Mouse (Mus musculus): ENCODE results near the gene Erbin. TPM values are rescaled to one million over a fixed set of nuclear protein-coding genes. Genes with fewer than 3 reads are reported as not detected.
A peak's percentile ranks its signal among the peaks of the same experiment; 100 is the strongest.

Gene Erbin
- 32.5 and 32.8 TPM in 2 replicates for total RNA-seq (2014; rRNA removed)
- polyA plus RNA-seq (2015; fragmentation: Nextera tagmentation; extraction: Ambion mirVana), result 8.1 and 8.5 TPM in 2 replicates

DNA sequence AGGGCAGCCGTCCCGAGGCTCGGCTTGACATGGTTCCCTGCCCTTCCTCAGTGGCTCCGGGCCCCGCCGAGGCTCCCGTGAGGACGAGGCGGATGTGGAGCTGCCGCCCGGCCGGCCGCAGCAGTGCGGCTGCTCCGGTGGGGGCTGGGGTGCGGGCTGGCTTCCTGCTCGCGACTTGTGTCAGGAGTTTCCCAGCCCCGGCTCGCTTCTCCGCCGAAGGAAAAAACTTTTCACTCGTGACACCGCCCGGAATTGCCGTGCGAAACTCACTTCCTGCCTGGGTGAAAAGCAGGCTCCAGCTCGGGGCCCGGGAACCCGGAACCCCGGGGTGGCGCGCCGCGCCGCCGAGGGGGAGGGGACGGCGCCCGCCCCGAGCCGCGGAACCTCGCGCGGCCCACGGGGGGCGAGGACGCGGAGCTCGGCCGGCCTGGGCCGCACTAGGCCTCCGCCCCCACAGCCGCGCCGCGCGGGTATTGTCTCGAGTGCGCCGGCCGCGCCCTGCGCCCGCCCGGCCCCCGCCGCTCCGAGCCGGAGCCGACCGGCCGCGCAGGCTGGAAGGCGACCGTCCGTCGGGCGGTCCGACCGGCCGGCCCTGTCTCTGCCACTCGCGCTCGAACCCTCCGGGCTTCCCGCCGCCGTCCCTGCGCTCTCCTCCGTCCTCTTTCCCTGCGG lies at the start of gene Erbin:
Gene Erbin (minus strand): TSS at position 254 of the 672 bp plus-strand sequence.
- H3K36me3 ChIP-seq (ENCODE audit: insufficient read depth, low read length), result no peaks in the 10 kb centered on the region
- TF ChIP-seq CTCF (IDR thresholded peaks at IDR 0.05; ENCODE audit: low read depth), result no peak
- H3K4me2 ChIP-seq (ENCODE audit: low read depth, low read length), result peak within 1 kb of the TSS; percentile 87
- peak; percentile 80 for ATAC-seq
- no peaks in the 10 kb centered on the region for H3K9me3 ChIP-seq (ENCODE audit: low read length)
- peak within 1 kb of the TSS; percentile 99 for H3K27ac ChIP-seq
- peaks cover 3% of the 10 kb centered on the region; the same call in 1 of the 2 replicates for H3K4me1 ChIP-seq (ENCODE audit: insufficient read depth, low read length)
- peak within 1 kb of the TSS; percentile 83 for H3K4me3 ChIP-seq (ENCODE audit: low read length)
- H3K9ac ChIP-seq (replicated peaks; ENCODE audit: low read length), result peak within 1 kb of the TSS; percentile 96
- no peaks in the 10 kb centered on the region for H3K27me3 ChIP-seq (ENCODE audit: insufficient read depth, low read length)
- 1% methylated on average over 79 of the region's 93 CpGs for WGBS
- DNase-seq (ENCODE audit: low spot score), result peak; percentile 68

DNA sequence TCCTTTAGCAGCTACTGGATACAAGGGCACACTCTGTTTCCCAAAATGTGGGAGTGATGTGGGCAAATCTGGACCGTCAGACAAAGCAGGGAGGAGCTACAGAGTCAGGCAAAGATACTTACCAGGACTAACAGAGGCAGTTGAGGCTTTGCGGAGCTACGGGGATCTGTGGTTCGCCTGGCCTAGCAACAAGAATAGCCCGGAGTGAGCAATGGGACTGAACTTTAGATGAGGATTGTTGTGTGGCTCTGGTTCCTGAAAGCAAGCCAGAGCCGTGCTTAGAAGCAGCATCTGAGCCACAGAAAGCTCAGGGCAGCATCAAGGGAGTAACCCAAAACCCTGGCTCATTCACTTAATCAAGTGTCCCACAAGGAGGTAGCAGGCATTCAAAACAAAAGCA lies 49.6 kb upstream of the Erbin start:
- no peak for TF ChIP-seq CTCF (IDR thresholded peaks at IDR 0.05; ENCODE audit: low read depth)
- Histone ChIP-seq H3K36me3 (ENCODE audit: insufficient read depth, low read length) (no peaks in the 10 kb centered on the region), H3K27ac (no peak overlapping the region), H3K27me3 (ENCODE audit: insufficient read depth, low read length) (no peaks in the 10 kb centered on the region), H3K4me2 (ENCODE audit: low read depth, low read length) (no peak overlapping the region), H3K9me3 (ENCODE audit: low read length) (no peaks in the 10 kb centered on the region), H3K4me1 (ENCODE audit: insufficient read depth, low read length) (no peaks in the 10 kb centered on the region), H3K4me3 (ENCODE audit: low read length) (no peak overlapping the region), H3K9ac (replicated peaks; ENCODE audit: low read length) (no peak overlapping the region)
- 41% methylated on average over 6 of the region's 6 CpGs for WGBS
- DNase-seq (ENCODE audit: low spot score) (no peak), ATAC-seq (no peak)

DNA sequence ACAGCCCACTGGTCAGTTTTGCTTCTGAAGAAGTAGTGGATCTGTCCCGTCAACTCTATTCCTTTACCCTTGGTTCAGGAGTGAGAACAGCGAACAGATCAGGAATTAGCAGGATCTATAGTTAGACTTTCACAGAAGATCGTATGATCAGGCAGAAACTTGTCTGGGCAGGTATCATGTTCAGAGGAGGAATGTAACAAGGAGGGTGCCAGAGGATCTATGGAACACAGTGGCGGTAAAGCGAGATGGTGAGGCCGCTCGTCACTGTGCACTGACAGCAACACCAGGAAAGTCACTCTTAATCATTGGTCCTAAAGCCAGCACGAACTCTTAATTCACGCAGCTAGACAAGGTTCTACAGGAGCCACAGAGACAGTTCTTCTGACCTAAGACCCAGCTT lies 47.7 kb upstream of the Erbin start:
- DNase-seq (ENCODE audit: low spot score) (no peak), ATAC-seq (no peak)
- H3K4me2 ChIP-seq (ENCODE audit: low read depth, low read length), result no peak overlapping the region
- no peak overlapping the region for H3K4me3 ChIP-seq (ENCODE audit: low read length)
- 96% methylated on average over 9 of the region's 9 CpGs for WGBS
- H3K36me3 ChIP-seq (ENCODE audit: insufficient read depth, low read length), result no peaks in the 10 kb centered on the region
- H3K27me3 ChIP-seq (ENCODE audit: insufficient read depth, low read length), result no peaks in the 10 kb centered on the region
- no peak overlapping the region for H3K27ac ChIP-seq
- TF ChIP-seq CTCF (IDR thresholded peaks at IDR 0.05; ENCODE audit: low read depth), result no peak
- no peak overlapping the region for H3K9ac ChIP-seq (replicated peaks; ENCODE audit: low read length)
- no peaks in the 10 kb centered on the region for H3K4me1 ChIP-seq (ENCODE audit: insufficient read depth, low read length)
- H3K9me3 ChIP-seq (ENCODE audit: low read length), result no peaks in the 10 kb centered on the region

DNA sequence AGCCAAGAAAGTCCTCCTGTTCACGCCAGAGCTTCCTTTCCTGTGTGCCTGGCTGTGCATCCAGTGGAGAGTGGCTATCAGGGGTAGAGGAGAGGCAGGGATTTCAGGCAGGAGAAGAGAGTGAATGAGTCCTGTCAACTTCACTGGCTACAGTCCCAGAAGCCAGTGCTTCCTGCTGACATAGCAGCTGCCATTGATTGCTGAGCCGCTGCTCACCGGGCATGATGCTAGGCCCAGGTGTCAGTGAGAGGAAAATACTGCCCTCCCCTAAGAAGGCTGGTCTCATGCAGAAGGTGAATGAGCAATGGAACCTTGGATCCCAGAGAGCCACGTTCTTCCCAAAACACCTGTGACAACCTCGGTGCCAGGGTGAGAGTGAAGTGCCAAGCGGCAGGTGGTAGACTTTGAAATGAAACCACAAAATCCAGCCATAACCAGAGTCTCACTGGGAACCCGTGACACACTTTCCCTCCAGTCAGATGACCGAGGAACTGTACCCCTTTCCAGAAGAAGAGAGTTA lies 46.4 kb upstream of the Erbin start:
- TF ChIP-seq CTCF (IDR thresholded peaks at IDR 0.05; ENCODE audit: low read depth), result no peak
- DNase-seq (ENCODE audit: low spot score) (peak; percentile 66), ATAC-seq (no peak)

DNA sequence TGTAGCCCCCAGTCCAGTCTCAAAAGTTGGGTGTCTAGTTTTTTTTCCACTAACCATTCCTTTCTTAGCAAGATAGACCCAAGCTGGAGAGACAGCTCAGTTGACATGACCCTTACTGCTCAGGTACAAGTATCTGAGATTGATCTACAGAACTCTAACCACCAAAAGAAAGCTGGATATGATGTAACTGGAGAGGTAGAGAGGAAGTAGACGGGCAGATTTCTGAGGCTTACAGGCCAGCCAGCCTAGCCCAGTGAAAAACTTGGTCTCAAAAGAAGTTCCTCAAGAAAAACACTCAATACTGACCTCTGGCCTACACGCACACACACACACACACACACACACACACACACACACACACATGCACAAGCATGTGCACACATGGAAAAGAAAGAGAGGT lies 44.9 kb upstream of the Erbin start:
- Histone ChIP-seq H3K36me3 (ENCODE audit: insufficient read depth, low read length) (no peaks in the 10 kb centered on the region), H3K27ac (no peak overlapping the region), H3K4me2 (ENCODE audit: low read depth, low read length) (no peak overlapping the region), H3K4me3 (ENCODE audit: low read length) (no peak overlapping the region), H3K9me3 (ENCODE audit: low read length) (no peaks in the 10 kb centered on the region), H3K9ac (replicated peaks; ENCODE audit: low read length) (no peak overlapping the region), H3K27me3 (ENCODE audit: insufficient read depth, low read length) (no peaks in the 10 kb centered on the region), H3K4me1 (ENCODE audit: insufficient read depth, low read length) (no peaks in the 10 kb centered on the region)
- no peak for DNase-seq (ENCODE audit: low spot score)
- 89% methylated on average over 2 of the region's 2 CpGs for WGBS
- no peak for ATAC-seq
- TF ChIP-seq CTCF (IDR thresholded peaks at IDR 0.05; ENCODE audit: low read depth), result no peak

More for the DNA sequence above, 46.4 kb upstream of the Erbin start:
- Histone ChIP-seq H3K4me3 (ENCODE audit: low read length) (no peak overlapping the region), H3K9ac (replicated peaks; ENCODE audit: low read length) (no peak overlapping the region), H3K4me2 (ENCODE audit: low read depth, low read length) (no peak overlapping the region), H3K9me3 (ENCODE audit: low read length) (no peaks in the 10 kb centered on the region), H3K4me1 (ENCODE audit: insufficient read depth, low read length) (no peaks in the 10 kb centered on the region), H3K27ac (no peak overlapping the region), H3K27me3 (ENCODE audit: insufficient read depth, low read length) (no peaks in the 10 kb centered on the region), H3K36me3 (ENCODE audit: insufficient read depth, low read length) (no peaks in the 10 kb centered on the region)
- WGBS, result 60% methylated on average over 8 of the region's 8 CpGs

DNA sequence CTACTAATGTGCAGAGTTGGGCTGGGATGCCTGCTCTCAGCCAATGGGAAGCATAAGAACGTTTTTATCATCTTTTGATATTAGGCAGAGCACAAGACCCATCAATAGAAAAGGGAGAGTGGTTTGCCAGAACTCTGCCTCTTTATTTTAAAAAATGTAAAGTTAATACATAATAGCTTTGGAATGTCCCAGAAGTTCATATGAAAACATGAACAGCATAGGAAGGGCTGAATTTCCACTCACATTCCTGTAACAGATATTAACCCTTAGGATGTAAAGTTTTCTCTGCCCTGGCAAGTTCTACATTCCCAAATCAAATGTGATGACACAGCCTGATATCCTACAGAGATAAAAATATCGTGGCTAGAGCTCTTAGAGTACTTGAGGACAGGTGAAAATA lies 42.8 kb upstream of the Erbin start:
- no peaks in the 10 kb centered on the region for H3K9me3 ChIP-seq (ENCODE audit: low read length)
- no peak for TF ChIP-seq CTCF (IDR thresholded peaks at IDR 0.05; ENCODE audit: low read depth)
- no peaks in the 10 kb centered on the region for H3K4me1 ChIP-seq (ENCODE audit: insufficient read depth, low read length)
- H3K4me3 ChIP-seq (ENCODE audit: low read length), result no peak overlapping the region
- no peak overlapping the region for H3K9ac ChIP-seq (replicated peaks; ENCODE audit: low read length)
- 70% methylated on average over 2 of the region's 2 CpGs for WGBS
- ATAC-seq, result no peak
- H3K4me2 ChIP-seq (ENCODE audit: low read depth, low read length), result no peak overlapping the region
- no peaks in the 10 kb centered on the region for H3K36me3 ChIP-seq (ENCODE audit: insufficient read depth, low read length)
- H3K27ac ChIP-seq, result no peak overlapping the region
- H3K27me3 ChIP-seq (ENCODE audit: insufficient read depth, low read length), result no peaks in the 10 kb centered on the region
- DNase-seq (ENCODE audit: low spot score), result no peak

DNA sequence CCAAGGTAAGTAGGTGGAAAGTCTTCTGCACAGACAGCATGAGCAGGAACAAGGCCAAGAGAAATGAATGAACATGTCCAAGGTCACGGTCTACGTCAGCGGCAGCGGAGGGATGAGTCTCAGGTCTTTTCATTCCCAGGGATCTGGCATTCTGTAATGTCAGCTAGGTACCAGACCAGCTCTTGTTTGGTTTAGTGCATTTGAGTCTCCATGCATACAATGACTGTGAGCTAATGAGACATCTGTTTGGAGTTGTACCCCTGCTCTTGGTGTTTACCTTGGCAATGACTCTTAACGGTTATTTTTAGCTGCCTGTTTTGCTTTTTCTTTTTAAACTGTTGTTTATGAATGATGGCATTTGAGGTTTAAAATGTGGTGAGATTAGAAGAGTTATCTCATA lies 39.5 kb upstream of the Erbin start:
- H3K4me3 ChIP-seq (ENCODE audit: low read length), result no peak overlapping the region
- no peaks in the 10 kb centered on the region for H3K36me3 ChIP-seq (ENCODE audit: insufficient read depth, low read length)
- H3K27ac ChIP-seq, result no peak overlapping the region
- DNase-seq (ENCODE audit: low spot score) (no peak), ATAC-seq (no peak)
- no peak for TF ChIP-seq CTCF (IDR thresholded peaks at IDR 0.05; ENCODE audit: low read depth)
- no peak overlapping the region for H3K9ac ChIP-seq (replicated peaks; ENCODE audit: low read length)
- no peaks in the 10 kb centered on the region for H3K27me3 ChIP-seq (ENCODE audit: insufficient read depth, low read length)
- H3K4me2 ChIP-seq (ENCODE audit: low read depth, low read length), result no peak overlapping the region
- WGBS, result 78% methylated on average over 5 of the region's 5 CpGs
- H3K9me3 ChIP-seq (ENCODE audit: low read length), result no peaks in the 10 kb centered on the region
- no peaks in the 10 kb centered on the region for H3K4me1 ChIP-seq (ENCODE audit: insufficient read depth, low read length)
